In the genomic region with DNA sequence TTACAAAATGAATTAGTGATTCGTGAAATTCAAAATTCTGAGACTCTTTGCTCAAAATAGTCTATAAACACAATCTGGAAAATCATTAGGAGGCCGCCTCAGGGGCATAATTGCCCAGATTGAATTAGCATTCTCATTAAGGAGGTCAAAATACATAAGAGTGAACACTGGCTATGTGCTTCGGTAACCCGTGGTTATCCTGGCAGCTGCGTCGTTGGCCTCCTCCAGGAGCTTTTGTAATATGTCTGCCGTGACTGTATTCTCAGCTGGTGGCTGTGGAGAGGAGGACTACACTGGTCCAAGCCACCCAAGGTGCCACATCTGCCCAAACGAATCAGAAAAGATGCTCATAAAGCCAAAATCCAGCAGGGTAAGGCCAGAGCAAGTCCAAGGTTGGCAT, we compare ENCODE assay signal across 18 mouse cellular contexts. TPM values are rescaled to one million over a fixed set of nuclear protein-coding genes. Genes with fewer than 3 reads are reported as not detected.
A peak's percentile ranks its signal among the peaks of the same experiment; 100 is the strongest.
DNase-seq lines count a peak whose midpoint lies in the region; ATAC-seq and TF ChIP-seq lines count a peak whose summit lies in the region.
"Had no signal": no experiment of that assay in that cellular context is flagged by ENCODE, and none has a peak within 500 bp of the region (broad histone marks: within the 10 kb centered on the region; RNA-seq: fewer than 3 reads in every experiment).

No protein-coding gene starts in this region.

- peak; percentile 26 for DNase-seq in hindbrain, embryonic 14.5 days (ENCODE audit: low spot score)
- no peak for DNase-seq in hindbrain, embryonic 11.5 days (ENCODE audit: low spot score)
- peak; percentile 49 for DNase-seq in brain, embryonic 14.5 days (ENCODE audit: low read depth)
- peak; percentile 28 for DNase-seq in cerebellum, adult 11-12 months
- DNase-seq in cerebellum, postnatal 25 days = peak; percentile 19 to 42
- DNase-seq in layer of hippocampus, postnatal 10 days (ENCODE audit: low spot score in 2 of 2) = no peak
- no peak for DNase-seq in spleen, postnatal 4 days (ENCODE audit: low spot score in 2 of 2)
- DNase-seq in lung, postnatal 36 days = no peak
- DNase-seq: adrenal gland, postnatal 14 days; embryo, embryonic 11 days; gastrocnemius, postnatal 14 days; liver, embryonic 13.5 days; thymus, postnatal 36 days had no signal

- H3K9me3 ChIP-seq in hindbrain, embryonic 14.5 days (ENCODE audit: control insufficient read depth, low read length) = no peaks in the 10 kb centered on the region
- H3K9me3 ChIP-seq in hindbrain, embryonic 11.5 days (ENCODE audit: control insufficient read depth, low read length) = no peaks in the 10 kb centered on the region
- H3K9me3 ChIP-seq: limb, embryonic 12.5 days; liver, embryonic 13.5 days; lung, embryonic 15.5 days; midbrain, embryonic 13.5 days had no signal

- H3K4me3 ChIP-seq in hindbrain, embryonic 14.5 days (replicated peaks; ENCODE audit: low read length) = no peak overlapping the region
- no peak overlapping the region for H3K4me3 ChIP-seq in hindbrain, embryonic 11.5 days (ENCODE audit: low read depth, low read length)
- H3K4me3 ChIP-seq: limb, embryonic 12.5 days; liver, embryonic 13.5 days; lung, embryonic 15.5 days; midbrain, embryonic 13.5 days had no signal

- no peak for TF ChIP-seq POLR2A in brain, embryonic 14.5 days (IDR thresholded peaks at IDR 0.05; ENCODE audit: borderline replicate concordance, extremely low read depth, insufficient read depth, insufficient read length, poor library complexity, severe bottlenecking)

- no peak overlapping the region for H3K4me2 ChIP-seq in hindbrain, embryonic 14.5 days (replicated peaks)
- H3K4me2 ChIP-seq in hindbrain, embryonic 11.5 days (replicated peaks; ENCODE audit: low read depth, low read length) = no peak overlapping the region
- H3K4me2 ChIP-seq: limb, embryonic 12.5 days; liver, embryonic 13.5 days; lung, embryonic 15.5 days; midbrain, embryonic 13.5 days had no signal

- H3K36me3 ChIP-seq in hindbrain, embryonic 14.5 days (replicated peaks; ENCODE audit: control insufficient read depth, insufficient read depth) = no peaks in the 10 kb centered on the region
- no peaks in the 10 kb centered on the region for H3K36me3 ChIP-seq in hindbrain, embryonic 11.5 days (ENCODE audit: control insufficient read depth, insufficient read depth, low read length)
- H3K36me3 ChIP-seq: limb, embryonic 12.5 days; liver, embryonic 13.5 days; lung, embryonic 15.5 days; midbrain, embryonic 13.5 days had no signal

- H3K9ac ChIP-seq in hindbrain, embryonic 14.5 days = no peak overlapping the region
- H3K9ac ChIP-seq in hindbrain, embryonic 11.5 days (ENCODE audit: low read depth, low read length) = no peak overlapping the region
- H3K9ac ChIP-seq: limb, embryonic 12.5 days; liver, embryonic 13.5 days; lung, embryonic 15.5 days; midbrain, embryonic 13.5 days had no signal

- H3K27me3 ChIP-seq in hindbrain, embryonic 14.5 days (ENCODE audit: control insufficient read depth, insufficient read depth, low read length) = no peaks in the 10 kb centered on the region
- H3K27me3 ChIP-seq in hindbrain, embryonic 11.5 days (ENCODE audit: control insufficient read depth, insufficient read depth, low read length) = no peaks in the 10 kb centered on the region
- H3K27me3 ChIP-seq: limb, embryonic 12.5 days; liver, embryonic 13.5 days; lung, embryonic 15.5 days; midbrain, embryonic 13.5 days; Patski had no signal

- 62% methylated on average over 8 of the region's 8 CpGs for WGBS in hindbrain, embryonic 14.5 days
- 88% methylated on average over 8 of the region's 8 CpGs for WGBS in hindbrain, embryonic 11.5 days

- no peaks in the 10 kb centered on the region for H3K4me1 ChIP-seq in hindbrain, embryonic 14.5 days (replicated peaks; ENCODE audit: control insufficient read depth, insufficient read depth, low read length)
- no peaks in the 10 kb centered on the region for H3K4me1 ChIP-seq in hindbrain, embryonic 11.5 days (replicated peaks; ENCODE audit: control insufficient read depth, insufficient read depth, low read length)
- H3K4me1 ChIP-seq: liver, embryonic 13.5 days; lung, embryonic 15.5 days; midbrain, embryonic 13.5 days had no signal

- H3K27ac ChIP-seq in hindbrain, embryonic 14.5 days = no peak overlapping the region
- no peak overlapping the region for H3K27ac ChIP-seq in hindbrain, embryonic 11.5 days (ENCODE audit: low read depth, low read length)
- H3K27ac ChIP-seq: limb, embryonic 12.5 days; liver, embryonic 13.5 days; lung, embryonic 15.5 days; midbrain, embryonic 13.5 days had no signal

- ATAC-seq in hindbrain, embryonic 14.5 days (ENCODE audit: low FRiP score) = peak; percentile 51; the same call in 1 of the 2 replicates
- ATAC-seq in hindbrain, embryonic 11.5 days (ENCODE audit: low FRiP score) = no peak
- ATAC-seq: activated CD4-positive, CD25-positive, alpha-beta regulatory T cell, adult 4 months; midbrain, embryonic 13.5 days; Patski had no signal

- no peak for TF ChIP-seq CTCF in brain, embryonic 14.5 days (IDR thresholded peaks at IDR 0.05; ENCODE audit: borderline replicate concordance, extremely low read depth, insufficient read depth, insufficient read length)

RNA-seq across cellular contexts. Expression of a gene that starts 30.5 kb away (rescaled TPM):
- polyA plus RNA-seq in hindbrain, embryonic 14.5 days (2014; fragmentation: Nextera tagmentation; extraction: Ambion mirVana) = 0.16 and 0.24 TPM in 2 replicates
- 0.48 and 0.56 TPM in 2 replicates for polyA plus RNA-seq in hindbrain, embryonic 11.5 days (2014; fragmentation: Nextera tagmentation; extraction: Ambion mirVana)
- polyA plus RNA-seq in brain, embryonic 14.5 days (2012; rRNA removed) = 0.16 and 0.36 TPM in 2 replicates
- under 1 TPM; 0.49 to 0.82 TPM for total RNA-seq in layer of hippocampus, postnatal 10 days (2021)

Comparison
In these comparisons a context has a peak if more than half of its experiments do, and no peak if none do; other contexts are left out.
1. DNase-seq: peak in hindbrain, embryonic 14.5 days (single experiment), brain, embryonic 14.5 days (single experiment), cerebellum, adult 11-12 months (single experiment) and cerebellum, postnatal 25 days (2 of 2); none in hindbrain, embryonic 11.5 days (single experiment), layer of hippocampus, postnatal 10 days (0 of 2), spleen, postnatal 4 days (0 of 2) and lung, postnatal 36 days (single experiment).